Mouse (Mus musculus) megakaryocyte, embryonic 14.5 days (primary cell): Measurements from ENCODE around the gene Dock6.

Experiments used
- FLI1 ChIP-seq: IDR thresholded peaks from 2 replicates; pipeline ENCODE4 v1.6.1; 2012; ENCODE audit warnings: low read length, inconsistent platforms, mixed read lengths
- GATA1 ChIP-seq: IDR thresholded peaks from 3 replicates; pipeline ENCODE4 v1.6.1; 2012; ENCODE audit warnings: mixed read lengths, low read length, inconsistent platforms, borderline replicate concordance

DNA sequence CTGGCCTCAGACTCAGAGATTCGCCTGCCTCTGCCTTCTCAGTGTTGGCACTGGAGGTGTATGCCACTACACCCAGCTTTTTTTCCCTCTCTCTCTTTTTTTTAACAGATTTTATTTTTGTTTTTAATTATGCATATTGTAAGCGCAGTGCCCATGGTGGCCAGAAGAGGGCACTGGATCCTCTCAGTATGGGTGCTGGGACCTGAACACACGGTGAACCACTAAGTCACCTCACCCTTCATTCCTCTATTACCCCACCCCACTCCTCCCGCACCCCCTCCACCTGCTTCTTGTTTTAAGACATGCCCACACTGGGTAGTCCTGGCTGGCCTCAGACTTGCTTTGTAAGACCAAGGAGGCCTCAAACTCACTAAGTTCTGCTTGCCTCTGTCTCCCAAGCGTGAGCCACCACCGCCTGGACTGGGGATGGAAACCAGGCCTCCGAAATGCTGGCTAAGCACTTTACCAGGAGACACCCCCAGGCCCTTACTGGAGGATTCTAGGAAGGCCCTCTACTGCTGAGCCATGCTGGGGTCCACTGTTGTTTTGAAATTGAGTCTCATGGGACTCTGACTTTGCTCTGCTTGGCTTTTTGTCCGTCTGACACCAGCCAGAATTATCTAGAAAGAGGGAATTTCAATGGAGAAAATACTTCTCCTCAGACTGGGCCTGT lies 12.2 kb downstream of the Dock6 start:
- no peak for TF ChIP-seq GATA1
- TF ChIP-seq FLI1 = no peak
